Mouse (Mus musculus): Measurements from ENCODE around the gene Rcl1. TPM values are rescaled to one million over a fixed set of nuclear protein-coding genes. Genes with fewer than 3 reads are reported as not detected.

Rcl1 gene
- polyA plus RNA-seq, 1 experiment from 2014 or later, result 61.5 TPM

GRCm38 (mm10) chr19:29069195-29069594, 32.0 kb upstream of the Rcl1 start:
- H3K9me3 ChIP-seq, result no peaks in the 10 kb centered on the region
- H3K4me1 ChIP-seq (replicated peaks), result peaks cover 19% of the 10 kb centered on the region
- H3K9ac ChIP-seq (replicated peaks), result peak overlapping the region; percentile 34; the same call in 1 of the 2 replicates
- H3K4me2 ChIP-seq, result no peak overlapping the region
- WGBS, result 72% methylated on average over 5 of the region's 5 CpGs
- no peak for ATAC-seq (ENCODE audit: insufficient number of reproducible peaks, insufficient read depth, low FRiP score, low TSS enrichment, low read depth)
- H3K36me3 ChIP-seq, result no peaks in the 10 kb centered on the region
- peak overlapping the region; percentile 35; the same call in 1 of the 2 replicates for H3K27ac ChIP-seq
- no peak overlapping the region for H3K4me3 ChIP-seq (replicated peaks)
- no peaks in the 10 kb centered on the region for H3K27me3 ChIP-seq

- peaks cover 15% of the 10 kb centered on the region for H3K4me1 ChIP-seq (replicated peaks)
- H3K36me3 ChIP-seq, result no peaks in the 10 kb centered on the region
- no peak overlapping the region for H3K9ac ChIP-seq (replicated peaks)
- ATAC-seq (ENCODE audit: insufficient number of reproducible peaks, insufficient read depth, low FRiP score, low TSS enrichment, low read depth), result no peak
- H3K4me2 ChIP-seq, result no peak overlapping the region
- no peaks in the 10 kb centered on the region for H3K9me3 ChIP-seq
- no peak overlapping the region for H3K4me3 ChIP-seq (replicated peaks)
- H3K27me3 ChIP-seq, result no peaks in the 10 kb centered on the region
- 56% methylated on average over 6 of the region's 6 CpGs for WGBS
- peak overlapping the region; percentile 26; the same call in 1 of the 2 replicates for H3K27ac ChIP-seq
Observed at GRCm38 (mm10) chr19:29074802-29075201, 26.4 kb upstream of the Rcl1 start.

- no peak for ATAC-seq (ENCODE audit: insufficient number of reproducible peaks, insufficient read depth, low FRiP score, low TSS enrichment, low read depth)
- no peaks in the 10 kb centered on the region for H3K27me3 ChIP-seq
- no peak overlapping the region for H3K4me2 ChIP-seq
- no peak overlapping the region for H3K27ac ChIP-seq
- no peaks in the 10 kb centered on the region for H3K4me1 ChIP-seq (replicated peaks)
- WGBS, result 85% methylated on average over 6 of the region's 6 CpGs
- no peak overlapping the region for H3K9ac ChIP-seq (replicated peaks)
- H3K4me3 ChIP-seq (replicated peaks), result no peak overlapping the region
- peaks cover 1% of the 10 kb centered on the region; the same call in 1 of the 2 replicates for H3K9me3 ChIP-seq
- no peaks in the 10 kb centered on the region for H3K36me3 ChIP-seq
Observed at GRCm38 (mm10) chr19:29088628-29089027, 12.5 kb upstream of the Rcl1 start.

- Histone ChIP-seq H3K9ac (replicated peaks) (no peak overlapping the region), H3K4me1 (replicated peaks) (no peaks in the 10 kb centered on the region), H3K4me2 (no peak overlapping the region), H3K27me3 (no peaks in the 10 kb centered on the region), H3K4me3 (replicated peaks) (no peak overlapping the region), H3K9me3 (no peaks in the 10 kb centered on the region), H3K36me3 (no peaks in the 10 kb centered on the region), H3K27ac (no peak overlapping the region)
- no peak for ATAC-seq (ENCODE audit: insufficient number of reproducible peaks, insufficient read depth, low FRiP score, low TSS enrichment, low read depth)
Observed at GRCm38 (mm10) chr19:29092194-29092593, 9.0 kb upstream of the Rcl1 start.

- 76% methylated on average over 5 of the region's 5 CpGs for WGBS
Observed at GRCm38 (mm10) chr19:29099106-29099505, 2.1 kb upstream of the Rcl1 start.

GRCm38 (mm10) chr19:29099596-29099995, 1.6 kb upstream of the Rcl1 start:
- H3K4me3 ChIP-seq (replicated peaks), result no peak overlapping the region
- H3K4me1 ChIP-seq (replicated peaks), result peaks cover 7% of the 10 kb centered on the region
- no peak for ATAC-seq (ENCODE audit: insufficient number of reproducible peaks, insufficient read depth, low FRiP score, low TSS enrichment, low read depth)
- H3K27ac ChIP-seq, result no peak overlapping the region
- no peak overlapping the region for H3K4me2 ChIP-seq
- WGBS, result 84% methylated on average over 4 of the region's 4 CpGs
- no peaks in the 10 kb centered on the region for H3K27me3 ChIP-seq
- no peak overlapping the region for H3K9ac ChIP-seq (replicated peaks)
- H3K9me3 ChIP-seq, result no peaks in the 10 kb centered on the region
- H3K36me3 ChIP-seq, result no peaks in the 10 kb centered on the region

More at GRCm38 (mm10) chr19:29099106-29099505, 2.1 kb upstream of the Rcl1 start:
- no peaks in the 10 kb centered on the region for H3K36me3 ChIP-seq
- H3K4me2 ChIP-seq, result no peak overlapping the region
- H3K27ac ChIP-seq, result no peak overlapping the region
- no peaks in the 10 kb centered on the region for H3K27me3 ChIP-seq
- no peaks in the 10 kb centered on the region for H3K9me3 ChIP-seq
- no peak for ATAC-seq (ENCODE audit: insufficient number of reproducible peaks, insufficient read depth, low FRiP score, low TSS enrichment, low read depth)
- no peak overlapping the region for H3K9ac ChIP-seq (replicated peaks)
- H3K4me1 ChIP-seq (replicated peaks), result peaks cover 7% of the 10 kb centered on the region
- no peak overlapping the region for H3K4me3 ChIP-seq (replicated peaks)

GRCm38 (mm10) chr19:29100261-29100660, 914 bp upstream of the Rcl1 start:
- Histone ChIP-seq H3K9me3 (no peaks in the 10 kb centered on the region), H3K9ac (replicated peaks) (peak overlapping the region; percentile 71; the same call in 1 of the 2 replicates), H3K27me3 (no peaks in the 10 kb centered on the region), H3K27ac (peak overlapping the region; percentile 81), H3K4me3 (replicated peaks) (peak overlapping the region; percentile 91), H3K4me2 (peak overlapping the region; percentile 76), H3K4me1 (replicated peaks) (peaks cover 7% of the 10 kb centered on the region), H3K36me3 (no peaks in the 10 kb centered on the region)
- no peak for ATAC-seq (ENCODE audit: insufficient number of reproducible peaks, insufficient read depth, low FRiP score, low TSS enrichment, low read depth)
- 20% methylated on average over 8 of the region's 8 CpGs for WGBS

- Histone ChIP-seq H3K9me3 (no peaks in the 10 kb centered on the region), H3K27ac (no peak overlapping the region), H3K27me3 (no peaks in the 10 kb centered on the region), H3K9ac (replicated peaks) (peak overlapping the region; percentile 77), H3K36me3 (peaks cover 2% of the 10 kb centered on the region; the same call in 1 of the 2 replicates), H3K4me2 (peak overlapping the region; percentile 76), H3K4me1 (replicated peaks) (peaks cover 7% of the 10 kb centered on the region), H3K4me3 (replicated peaks) (peak overlapping the region; percentile 91)
- peak; percentile 11; the same call in 1 of the 2 replicates for ATAC-seq (ENCODE audit: insufficient number of reproducible peaks, insufficient read depth, low FRiP score, low TSS enrichment, low read depth)
- WGBS, result 0% methylated on average over 27 of the region's 27 CpGs
Observed at GRCm38 (mm10) chr19:29101591-29101990, 416 bp downstream of the Rcl1 start.

- 15% methylated on average over 13 of the region's 13 CpGs for WGBS
- Histone ChIP-seq H3K4me2 (peak overlapping the region; percentile 76), H3K4me1 (replicated peaks) (peaks cover 7% of the 10 kb centered on the region), H3K9ac (replicated peaks) (peak overlapping the region; percentile 77), H3K4me3 (replicated peaks) (peak overlapping the region; percentile 91), H3K9me3 (no peaks in the 10 kb centered on the region), H3K36me3 (peaks cover 6% of the 10 kb centered on the region; the same call in 1 of the 2 replicates), H3K27me3 (no peaks in the 10 kb centered on the region), H3K27ac (no peak overlapping the region)
- no peak for ATAC-seq (ENCODE audit: insufficient number of reproducible peaks, insufficient read depth, low FRiP score, low TSS enrichment, low read depth)
Observed at GRCm38 (mm10) chr19:29102098-29102497, 923 bp downstream of the Rcl1 start.

GRCm38 (mm10) chr19:29105816-29106215, 4.6 kb downstream of the Rcl1 start:
- Histone ChIP-seq H3K9ac (replicated peaks) (no peak overlapping the region), H3K4me1 (replicated peaks) (no peaks in the 10 kb centered on the region; the same call in 1 of the 2 replicates), H3K4me2 (no peak overlapping the region), H3K27me3 (no peaks in the 10 kb centered on the region), H3K9me3 (no peaks in the 10 kb centered on the region), H3K27ac (no peak overlapping the region), H3K4me3 (replicated peaks) (no peak overlapping the region), H3K36me3 (peaks cover 8% of the 10 kb centered on the region; the same call in 1 of the 2 replicates)
- no peak for ATAC-seq (ENCODE audit: insufficient number of reproducible peaks, insufficient read depth, low FRiP score, low TSS enrichment, low read depth)
- 95% methylated on average over 4 of the region's 4 CpGs for WGBS

GRCm38 (mm10) chr19:29106261-29106660, 5.1 kb downstream of the Rcl1 start:
- WGBS, result 92% methylated on average over 5 of the region's 5 CpGs
- no peak overlapping the region for H3K4me2 ChIP-seq
- H3K36me3 ChIP-seq, result peaks cover 8% of the 10 kb centered on the region; the same call in 1 of the 2 replicates
- no peak overlapping the region for H3K4me3 ChIP-seq (replicated peaks)
- ATAC-seq (ENCODE audit: insufficient number of reproducible peaks, insufficient read depth, low FRiP score, low TSS enrichment, low read depth), result no peak
- H3K9ac ChIP-seq (replicated peaks), result no peak overlapping the region
- H3K27ac ChIP-seq, result no peak overlapping the region
- H3K27me3 ChIP-seq, result no peaks in the 10 kb centered on the region
- no peaks in the 10 kb centered on the region; the same call in 1 of the 2 replicates for H3K4me1 ChIP-seq (replicated peaks)
- H3K9me3 ChIP-seq, result no peaks in the 10 kb centered on the region

GRCm38 (mm10) chr19:29112662-29113061, 11.5 kb downstream of the Rcl1 start:
- WGBS, result 89% methylated on average over 8 of the region's 8 CpGs
- Histone ChIP-seq H3K27me3 (no peaks in the 10 kb centered on the region), H3K4me1 (replicated peaks) (no peaks in the 10 kb centered on the region), H3K4me2 (no peak overlapping the region), H3K9me3 (no peaks in the 10 kb centered on the region), H3K36me3 (peaks cover 10% of the 10 kb centered on the region), H3K9ac (replicated peaks) (no peak overlapping the region), H3K4me3 (replicated peaks) (no peak overlapping the region), H3K27ac (no peak overlapping the region)
- ATAC-seq (ENCODE audit: insufficient number of reproducible peaks, insufficient read depth, low FRiP score, low TSS enrichment, low read depth), result 0 out of 2 replicates have a peak, but pooled peaks have one; percentile 42
